Mouse (Mus musculus) ES-E14 (cell line): ENCODE results near the gene Ston2.

Experiments
- CHD2 ChIP-seq: IDR thresholded peaks from 2 replicates; pipeline ENCODE4 v1.6.1; 2014; ENCODE audit warnings: mild to moderate bottlenecking, low read depth, low read length, inconsistent platforms
- HCFC1 ChIP-seq: IDR thresholded peaks from 2 replicates; pipeline ENCODE4 v1.6.1; 2012; ENCODE audit warnings: low read length, inconsistent platforms, borderline replicate concordance; ENCODE audit not compliant: insufficient read depth
- ZC3H11A ChIP-seq: IDR thresholded peaks from 2 replicates; pipeline ENCODE4 v1.6.1; 2012; ENCODE audit warnings: low read depth, mild to moderate bottlenecking, inconsistent platforms, low read length, borderline replicate concordance
- ZNF384 ChIP-seq: IDR thresholded peaks from 2 replicates; pipeline ENCODE4 v1.6.1; 2012; ENCODE audit warnings: low read depth, low read length, inconsistent platforms

GRCm38 (mm10) chr12:91779004-91779365 lies 9.2 kb downstream of the Ston2 start:
- no peak for TF ChIP-seq HCFC1
- no peak for TF ChIP-seq ZC3H11A
- no peak for TF ChIP-seq CHD2
- TF ChIP-seq ZNF384: no peak
